Comparison of ENCODE assay signal across 8 mouse cellular contexts in genomic region chr6:139391307-139391706, GRCm38 (mm10).
A peak's percentile ranks its signal among the peaks of the same experiment; 100 is the strongest.
DNase-seq lines count a peak whose midpoint lies in the region; ATAC-seq lines count a peak whose summit lies in the region.

No protein-coding gene starts in this region.

- no peak for DNase-seq in heart, adult 11 months
- peak; percentile 77 for DNase-seq in R1 (ENCODE audit: low read depth, low spot score)
- DNase-seq in embryonic facial prominence, embryonic 14.5 days (ENCODE audit: low spot score): peak; percentile 35
- peak; percentile 16 for DNase-seq in large intestine, adult 2 months (ENCODE audit: low read depth, low spot score)
- DNase-seq in midbrain, embryonic 11.5 days (ENCODE audit: low spot score, missing footprints): peak; percentile 95
- DNase-seq in yolk sac, embryonic 10.5 days (ENCODE audit: low spot score): peak; percentile 9
- DNase-seq in thymus, postnatal 0 days (ENCODE audit: low spot score): no peak

- no peaks in the 10 kb centered on the region for H3K36me3 ChIP-seq in heart, embryonic 14.5 days (ENCODE audit: control insufficient read depth, insufficient read depth, low read length)
- H3K36me3 ChIP-seq in embryonic facial prominence, embryonic 14.5 days (ENCODE audit: control insufficient read depth, insufficient read depth, low read length): no peaks in the 10 kb centered on the region
- H3K36me3 ChIP-seq in midbrain, embryonic 11.5 days (ENCODE audit: control insufficient read depth, insufficient read depth, low read length): no peaks in the 10 kb centered on the region

- no peaks in the 10 kb centered on the region for H3K27me3 ChIP-seq in heart, embryonic 14.5 days (ENCODE audit: control insufficient read depth, insufficient read depth, low read length)
- H3K27me3 ChIP-seq in embryonic facial prominence, embryonic 14.5 days (replicated peaks; ENCODE audit: control insufficient read depth, insufficient read depth, low read length): no peaks in the 10 kb centered on the region
- no peaks in the 10 kb centered on the region for H3K27me3 ChIP-seq in midbrain, embryonic 11.5 days (ENCODE audit: control insufficient read depth, insufficient read depth, low read length)

- no peak overlapping the region for H3K9ac ChIP-seq in heart, embryonic 14.5 days (ENCODE audit: low read length)
- H3K9ac ChIP-seq in embryonic facial prominence, embryonic 14.5 days (ENCODE audit: low read depth, low read length): no peak overlapping the region
- no peak overlapping the region for H3K9ac ChIP-seq in midbrain, embryonic 11.5 days (ENCODE audit: low read length)

- no peak for ATAC-seq in heart, embryonic 14.5 days (ENCODE audit: insufficient number of reproducible peaks, insufficient read depth, low FRiP score, low read depth)
- no peak for ATAC-seq in embryonic facial prominence, embryonic 14.5 days (ENCODE audit: low read depth)
- ATAC-seq in midbrain, embryonic 11.5 days (ENCODE audit: low FRiP score): peak; percentile 88

- no peak overlapping the region for H3K4me3 ChIP-seq in heart, embryonic 14.5 days (ENCODE audit: control insufficient read depth in 1 of 2, insufficient read depth in 1 of 2, low read depth in 1 of 2, low read length in 2 of 2)
- H3K4me3 ChIP-seq in embryonic facial prominence, embryonic 14.5 days (ENCODE audit: low read depth, low read length): no peak overlapping the region
- no peak overlapping the region for H3K4me3 ChIP-seq in midbrain, embryonic 11.5 days (ENCODE audit: low read depth, low read length)

- H3K4me2 ChIP-seq in heart, embryonic 14.5 days (ENCODE audit: low read length): peak overlapping the region; percentile 29
- H3K4me2 ChIP-seq in embryonic facial prominence, embryonic 14.5 days (ENCODE audit: low read depth, low read length): no peak overlapping the region
- no peak overlapping the region for H3K4me2 ChIP-seq in midbrain, embryonic 11.5 days

- no peak overlapping the region for H3K27ac ChIP-seq in heart, embryonic 14.5 days (replicated peaks in 1 of 2; ENCODE audit: control insufficient read depth in 1 of 2, insufficient read depth in 1 of 2, low read depth in 2 of 2, low read length in 2 of 2)
- no peak overlapping the region for H3K27ac ChIP-seq in embryonic facial prominence, embryonic 14.5 days (replicated peaks; ENCODE audit: low read depth, low read length)
- H3K27ac ChIP-seq in midbrain, embryonic 11.5 days (ENCODE audit: low read depth, low read length): no peak overlapping the region

- WGBS in heart, embryonic 14.5 days: 3% methylated on average over 13 of the region's 13 CpGs
- WGBS in embryonic facial prominence, embryonic 14.5 days: 2% methylated on average over 13 of the region's 13 CpGs
- WGBS in large intestine, adult 2 months: 8% methylated on average over 13 of the region's 13 CpGs
- 9% methylated on average over 13 of the region's 13 CpGs for WGBS in midbrain, embryonic 11.5 days

- no peaks in the 10 kb centered on the region; a peak in 1 of 4 replicates for H3K4me1 ChIP-seq in heart, embryonic 14.5 days (ENCODE audit: control insufficient read depth in 2 of 2, insufficient read depth in 2 of 2, low read length in 2 of 2)
- H3K4me1 ChIP-seq in embryonic facial prominence, embryonic 14.5 days (ENCODE audit: control insufficient read depth, insufficient read depth, low read length): no peaks in the 10 kb centered on the region
- no peaks in the 10 kb centered on the region for H3K4me1 ChIP-seq in midbrain, embryonic 11.5 days (ENCODE audit: control insufficient read depth, insufficient read depth, low read length)

- H3K9me3 ChIP-seq in heart, embryonic 14.5 days (ENCODE audit: control insufficient read depth, low read length): no peaks in the 10 kb centered on the region
- H3K9me3 ChIP-seq in embryonic facial prominence, embryonic 14.5 days (ENCODE audit: control insufficient read depth, low read length): no peaks in the 10 kb centered on the region
- H3K9me3 ChIP-seq in midbrain, embryonic 11.5 days (ENCODE audit: control insufficient read depth, low read length): no peaks in the 10 kb centered on the region

Comparison
In these comparisons a context has a peak if more than half of its experiments do, and no peak if none do; other contexts are left out.
1. DNase-seq: peak in R1 (single experiment), embryonic facial prominence, embryonic 14.5 days (single experiment), large intestine, adult 2 months (single experiment), midbrain, embryonic 11.5 days (single experiment) and yolk sac, embryonic 10.5 days (single experiment); none in heart, adult 11 months (single experiment) and thymus, postnatal 0 days (single experiment).